Mouse (Mus musculus) heart, embryonic 12.5 days (tissue): Measurements from ENCODE around the gene Skap1. TPM values are rescaled to one million over a fixed set of nuclear protein-coding genes. Genes with fewer than 3 reads are reported as not detected.

Source experiments
- ATAC-seq: fragments of 200-750 bp; cut with Nextera tagmentation; 2 replicates; pipeline ENCODE4 v1.8.0; 2017; ENCODE audit warnings: moderate TSS enrichment, moderate library complexity; ENCODE audit not compliant: insufficient number of reproducible peaks, low FRiP score
- H3K27ac ChIP-seq: fragments of 300-500 bp; sonication (generic); 2 replicates; pipeline ENCODE4 v1.5.1; 2016; ENCODE audit warnings: mild to moderate bottlenecking, moderate library complexity; ENCODE audit not compliant: poor library complexity, severe bottlenecking
- H3K27me3 ChIP-seq: fragments of 300-500 bp; sonication (generic); replicated peaks from 2 replicates; pipeline ENCODE4 v1.6.1; 2016; ENCODE audit warnings: mild to moderate bottlenecking, moderate library complexity
- H3K36me3 ChIP-seq: fragments of 300-500 bp; sonication (generic); 2 replicates; pipeline ENCODE4 v1.6.1; 2016; ENCODE audit warnings: mild to moderate bottlenecking, moderate library complexity
- H3K4me1 ChIP-seq: fragments of 300-500 bp; sonication (generic); replicated peaks from 2 replicates; pipeline ENCODE4 v1.6.1; 2016; ENCODE audit warnings: mild to moderate bottlenecking
- H3K4me2 ChIP-seq: fragments of 300-500 bp; sonication (generic); 2 replicates; pipeline ENCODE4 v1.6.1; 2016; ENCODE audit warnings: mild to moderate bottlenecking, moderate library complexity
- H3K4me3 ChIP-seq: fragments of 300-500 bp; sonication (generic); 2 replicates; pipeline ENCODE4 v1.5.1; 2016; ENCODE audit warnings: mild to moderate bottlenecking
- H3K9ac ChIP-seq: fragments of 300-500 bp; sonication (generic); 2 replicates; pipeline ENCODE4 v1.6.1; 2016; ENCODE audit warnings: mild to moderate bottlenecking, moderate library complexity
- H3K9me3 ChIP-seq: fragments of 300-500 bp; sonication (generic); replicated peaks from 2 replicates; pipeline ENCODE4 v1.6.1; 2016; ENCODE audit warnings: mild to moderate bottlenecking, moderate library complexity
- WGBS: fragments of 180-500 bp; shearing (Covaris S2); methylation state at CpG from one replicate; pipeline ENCODE4 v1.1.7; 2016; 5-methylcytosine and 5-hydroxymethylcytosine counted together
- polyA plus RNA-seq: library from polyadenylated mRNA; unstranded; fragments of >200 nt; fragmentation: Nextera tagmentation; extraction: Ambion mirVana; gene quantifications from 2 replicates; pipeline ENCODE4 v1.2.1, GENCODE M21; 2016

Gene Skap1
- polyA plus RNA-seq, 1 experiment from 2014 or later, result 0.50 TPM

- Histone ChIP-seq H3K36me3 (no peaks in the 10 kb centered on the region), H3K4me1 (peaks cover 3% of the 10 kb centered on the region; the same call in 1 of the 2 replicates), H3K9me3 (no peaks in the 10 kb centered on the region), H3K9ac (no peak overlapping the region), H3K27ac (no peak overlapping the region), H3K4me3 (no peak overlapping the region), H3K27me3 (no peaks in the 10 kb centered on the region; the same call in 1 of the 2 replicates), H3K4me2 (no peak overlapping the region)
- no peak for ATAC-seq
- WGBS, result 73% methylated on average over 2 of the region's 2 CpGs
These were observed 264.2 kb downstream of the Skap1 start for GRCm38 (mm10) chr11:96728577-96728976.

- 0 out of 2 replicates have a peak overlapping the region, but pooled peaks have one; percentile 5 for H3K4me2 ChIP-seq
- no peak overlapping the region for H3K27ac ChIP-seq
- H3K4me3 ChIP-seq, result no peak overlapping the region
- no peaks in the 10 kb centered on the region for H3K9me3 ChIP-seq
- H3K4me1 ChIP-seq, result peaks cover 3% of the 10 kb centered on the region; the same call in 1 of the 2 replicates
- WGBS, result 43% methylated on average over 9 of the region's 9 CpGs
- no peak for ATAC-seq
- H3K36me3 ChIP-seq, result no peaks in the 10 kb centered on the region
- H3K27me3 ChIP-seq, result no peaks in the 10 kb centered on the region; the same call in 1 of the 2 replicates
- no peak overlapping the region for H3K9ac ChIP-seq
These were observed 265.1 kb downstream of the Skap1 start for GRCm38 (mm10) chr11:96729462-96729861.

GRCm38 (mm10) chr11:96730327-96730726 lies 265.9 kb downstream of the Skap1 start:
- H3K4me3 ChIP-seq, result no peak overlapping the region
- 79% methylated on average over 5 of the region's 5 CpGs for WGBS
- no peak overlapping the region for H3K4me2 ChIP-seq
- no peaks in the 10 kb centered on the region for H3K36me3 ChIP-seq
- H3K4me1 ChIP-seq, result no peaks in the 10 kb centered on the region
- H3K27ac ChIP-seq, result no peak overlapping the region
- no peaks in the 10 kb centered on the region for H3K9me3 ChIP-seq
- no peak overlapping the region for H3K9ac ChIP-seq
- no peak for ATAC-seq
- H3K27me3 ChIP-seq, result no peaks in the 10 kb centered on the region; the same call in 1 of the 2 replicates

- H3K4me2 ChIP-seq, result no peak overlapping the region
- peaks cover 6% of the 10 kb centered on the region for H3K4me1 ChIP-seq
- 58% methylated on average over 4 of the region's 4 CpGs for WGBS
- H3K9ac ChIP-seq, result no peak overlapping the region
- peaks cover 8% of the 10 kb centered on the region for H3K27me3 ChIP-seq
- no peak overlapping the region for H3K4me3 ChIP-seq
- no peaks in the 10 kb centered on the region for H3K9me3 ChIP-seq
- H3K27ac ChIP-seq, result no peak overlapping the region
- no peak for ATAC-seq
- H3K36me3 ChIP-seq, result no peaks in the 10 kb centered on the region
These were observed 268.3 kb downstream of the Skap1 start for GRCm38 (mm10) chr11:96732657-96733056.

- Histone ChIP-seq H3K27me3 (peaks cover 17% of the 10 kb centered on the region), H3K4me1 (peaks cover 6% of the 10 kb centered on the region), H3K9ac (peak overlapping the region; percentile 67), H3K4me3 (peak overlapping the region; percentile 41), H3K36me3 (no peaks in the 10 kb centered on the region), H3K9me3 (no peaks in the 10 kb centered on the region), H3K4me2 (peak overlapping the region; percentile 70), H3K27ac (no peak overlapping the region)
- 1% methylated on average over 19 of the region's 19 CpGs for WGBS
- ATAC-seq, result 0 out of 2 replicates have a peak, but pooled peaks have one; percentile 51
These were observed 271.5 kb downstream of the Skap1 start for GRCm38 (mm10) chr11:96735908-96736307.

GRCm38 (mm10) chr11:96736361-96736760 lies 272.0 kb downstream of the Skap1 start:
- peak overlapping the region; percentile 67 for H3K9ac ChIP-seq
- peaks cover 22% of the 10 kb centered on the region for H3K27me3 ChIP-seq
- peak overlapping the region; percentile 70 for H3K4me2 ChIP-seq
- ATAC-seq, result 0 out of 2 replicates have a peak, but pooled peaks have one; percentile 42
- H3K9me3 ChIP-seq, result no peaks in the 10 kb centered on the region
- no peaks in the 10 kb centered on the region for H3K36me3 ChIP-seq
- H3K4me1 ChIP-seq, result peaks cover 6% of the 10 kb centered on the region
- peak overlapping the region; percentile 41 for H3K4me3 ChIP-seq
- H3K27ac ChIP-seq, result no peak overlapping the region
- 15% methylated on average over 11 of the region's 11 CpGs for WGBS

- no peak overlapping the region for H3K4me2 ChIP-seq
- no peak overlapping the region for H3K4me3 ChIP-seq
- peaks cover 6% of the 10 kb centered on the region for H3K4me1 ChIP-seq
- H3K9ac ChIP-seq, result no peak overlapping the region
- WGBS, result 77% methylated on average over 14 of the region's 14 CpGs
- H3K27me3 ChIP-seq, result peaks cover 34% of the 10 kb centered on the region
- ATAC-seq, result no peak
- no peaks in the 10 kb centered on the region for H3K9me3 ChIP-seq
- H3K36me3 ChIP-seq, result no peaks in the 10 kb centered on the region
- no peak overlapping the region for H3K27ac ChIP-seq
These were observed 273.5 kb downstream of the Skap1 start for GRCm38 (mm10) chr11:96737673-96738471.

GRCm38 (mm10) chr11:96740796-96741195 lies 276.4 kb downstream of the Skap1 start:
- WGBS, result 67% methylated on average over 12 of the region's 12 CpGs

GRCm38 (mm10) chr11:96741995-96742394 lies 277.6 kb downstream of the Skap1 start:
- ATAC-seq, result no peak
- H3K9ac ChIP-seq, result no peak overlapping the region
- no peak overlapping the region for H3K27ac ChIP-seq
- 38% methylated on average over 12 of the region's 12 CpGs for WGBS
- H3K9me3 ChIP-seq, result no peaks in the 10 kb centered on the region
- H3K4me2 ChIP-seq, result no peak overlapping the region
- no peaks in the 10 kb centered on the region for H3K4me1 ChIP-seq
- H3K27me3 ChIP-seq, result peaks cover 39% of the 10 kb centered on the region
- no peaks in the 10 kb centered on the region for H3K36me3 ChIP-seq
- no peak overlapping the region for H3K4me3 ChIP-seq

More at GRCm38 (mm10) chr11:96740796-96741195, 276.4 kb downstream of the Skap1 start:
- no peak overlapping the region for H3K4me3 ChIP-seq
- H3K4me1 ChIP-seq, result peaks cover 6% of the 10 kb centered on the region
- H3K27ac ChIP-seq, result no peak overlapping the region
- peaks cover 43% of the 10 kb centered on the region for H3K27me3 ChIP-seq
- no peak overlapping the region for H3K9ac ChIP-seq
- H3K9me3 ChIP-seq, result no peaks in the 10 kb centered on the region
- H3K36me3 ChIP-seq, result no peaks in the 10 kb centered on the region
- no peak overlapping the region for H3K4me2 ChIP-seq
- ATAC-seq, result no peak

- 69% methylated on average over 11 of the region's 11 CpGs for WGBS
- Histone ChIP-seq H3K27me3 (peaks cover 35% of the 10 kb centered on the region), H3K4me2 (no peak overlapping the region)
These were observed 278.6 kb downstream of the Skap1 start for GRCm38 (mm10) chr11:96743000-96743399.

GRCm38 (mm10) chr11:96743891-96744290 lies 279.5 kb downstream of the Skap1 start:
- 78% methylated on average over 4 of the region's 4 CpGs for WGBS
- peaks cover 35% of the 10 kb centered on the region for H3K27me3 ChIP-seq
- no peaks in the 10 kb centered on the region for H3K9me3 ChIP-seq
- H3K4me3 ChIP-seq, result no peak overlapping the region
- H3K27ac ChIP-seq, result no peak overlapping the region
- H3K4me1 ChIP-seq, result no peaks in the 10 kb centered on the region
- ATAC-seq, result no peak
- no peak overlapping the region for H3K4me2 ChIP-seq
- H3K36me3 ChIP-seq, result no peaks in the 10 kb centered on the region
- no peak overlapping the region for H3K9ac ChIP-seq

More at GRCm38 (mm10) chr11:96743000-96743399, 278.6 kb downstream of the Skap1 start:
- no peak for ATAC-seq
- no peaks in the 10 kb centered on the region for H3K36me3 ChIP-seq
- H3K9me3 ChIP-seq, result no peaks in the 10 kb centered on the region
- H3K27ac ChIP-seq, result no peak overlapping the region
- H3K4me1 ChIP-seq, result no peaks in the 10 kb centered on the region
- no peak overlapping the region for H3K4me3 ChIP-seq
- no peak overlapping the region for H3K9ac ChIP-seq
